8 mouse cellular contexts compared by ENCODE assay signal in the genomic region with DNA sequence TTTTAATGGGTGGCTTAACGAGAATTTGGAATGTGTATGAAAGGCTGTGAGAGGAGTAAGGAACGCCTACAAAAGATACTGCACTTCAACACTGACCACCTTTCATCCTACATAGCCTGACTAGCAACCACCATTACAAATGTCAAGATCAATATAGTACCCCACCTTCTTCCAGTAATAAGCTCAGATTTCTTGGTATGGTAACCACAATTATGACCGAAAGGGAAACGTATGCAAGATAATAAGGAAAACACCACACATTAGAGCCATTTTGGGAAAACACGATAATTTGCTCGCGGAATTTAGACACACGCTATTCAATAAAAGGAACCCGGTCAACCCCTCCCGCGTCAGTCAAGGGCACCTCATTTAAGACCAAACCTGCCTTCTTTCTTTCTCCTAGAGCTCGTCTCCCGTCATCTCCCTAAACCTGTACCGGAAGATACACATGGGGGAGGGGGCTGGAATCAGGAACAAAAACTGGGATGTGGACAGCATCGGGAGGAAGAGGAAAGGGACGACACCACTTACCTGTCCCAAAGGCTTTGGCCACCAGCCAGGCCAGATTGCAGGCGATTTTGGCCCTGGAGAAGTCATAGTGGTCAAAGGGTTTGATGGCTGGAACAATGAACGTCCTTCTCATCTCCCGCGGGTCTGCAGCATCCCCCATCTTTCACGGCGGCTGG. TPM values are rescaled to one million over a fixed set of nuclear protein-coding genes. Genes with fewer than 3 reads are reported as not detected.
DNase-seq lines count a peak whose midpoint lies in the region; ATAC-seq lines count a peak whose summit lies in the region.

No protein-coding gene starts in this region.

- peak; percentile 1; the same call in 1 of the 2 replicates for ATAC-seq in forebrain, embryonic 12.5 days (ENCODE audit: low FRiP score)
- no peak for ATAC-seq in kidney, embryonic 14.5 days (ENCODE audit: low FRiP score, low TSS enrichment)
- no peak for ATAC-seq in granulocyte monocyte progenitor cell, adult 5-6 weeks (replicated peaks; ENCODE audit: poor library complexity, severe bottlenecking)
- no peak for ATAC-seq in megakaryocyte-erythroid progenitor cell, adult 5-6 weeks (replicated peaks; ENCODE audit: low FRiP score, low TSS enrichment, poor library complexity, severe bottlenecking)

- H3K4me1 ChIP-seq in forebrain, embryonic 12.5 days: peaks cover 37% of the 10 kb centered on the region
- H3K4me1 ChIP-seq in kidney, embryonic 14.5 days (ENCODE audit: control insufficient read depth, insufficient read depth, low read length): peaks cover 11% of the 10 kb centered on the region
- H3K4me1 ChIP-seq in megakaryocyte, embryonic 14.5 days: peaks cover 18% of the 10 kb centered on the region

- no peaks in the 10 kb centered on the region for H3K9me3 ChIP-seq in forebrain, embryonic 12.5 days
- no peaks in the 10 kb centered on the region for H3K9me3 ChIP-seq in kidney, embryonic 14.5 days (ENCODE audit: control insufficient read depth, low read length)
- peaks cover 6% of the 10 kb centered on the region for H3K9me3 ChIP-seq in megakaryocyte, embryonic 14.5 days

- WGBS in forebrain, embryonic 12.5 days: under 1% methylated on average over 22 of the region's 22 CpGs
- WGBS in kidney, embryonic 14.5 days: under 1% methylated on average over 22 of the region's 22 CpGs

- peak; percentile 16 for DNase-seq in retina, postnatal 7 days (ENCODE audit: low read depth, low spot score)
- DNase-seq in retina, embryonic 14.5 days (ENCODE audit: low spot score): no peak
- DNase-seq in c-Kit-positive CD71-negative TER-119-negative erythroid progenitor cells, embryonic 14.5 days (ENCODE audit: low read depth): peak; percentile 9

- H3K9ac ChIP-seq in forebrain, embryonic 12.5 days: peak overlapping the region; percentile 87
- H3K9ac ChIP-seq in kidney, embryonic 14.5 days (ENCODE audit: low read depth, low read length): peak overlapping the region; percentile 92

- 0 out of 2 replicates have a peak, but pooled peaks cover 9% of the 10 kb centered on the region for H3K27me3 ChIP-seq in forebrain, embryonic 12.5 days
- no peaks in the 10 kb centered on the region for H3K27me3 ChIP-seq in kidney, embryonic 14.5 days (ENCODE audit: control insufficient read depth, insufficient read depth, low read length)
- peaks cover 91% of the 10 kb centered on the region for H3K27me3 ChIP-seq in megakaryocyte, embryonic 14.5 days (replicated peaks)

- peak overlapping the region; percentile 96 for H3K4me3 ChIP-seq in forebrain, embryonic 12.5 days (replicated peaks)
- peak overlapping the region; percentile 88 for H3K4me3 ChIP-seq in kidney, embryonic 14.5 days (ENCODE audit: low read length)
- peak overlapping the region; percentile 90 for H3K4me3 ChIP-seq in megakaryocyte, embryonic 14.5 days (replicated peaks)

- 0 out of 2 replicates have a peak, but pooled peaks cover 6% of the 10 kb centered on the region for H3K36me3 ChIP-seq in forebrain, embryonic 12.5 days (replicated peaks)
- H3K36me3 ChIP-seq in kidney, embryonic 14.5 days (ENCODE audit: control insufficient read depth, insufficient read depth, low read length): no peaks in the 10 kb centered on the region
- H3K36me3 ChIP-seq in megakaryocyte, embryonic 14.5 days (replicated peaks; ENCODE audit: low read length): no peaks in the 10 kb centered on the region

- peak overlapping the region; percentile 98 for H3K27ac ChIP-seq in forebrain, embryonic 12.5 days
- H3K27ac ChIP-seq in kidney, embryonic 14.5 days (ENCODE audit: low read depth, low read length): peak overlapping the region; percentile 92; the same call in 1 of the 2 replicates

- H3K4me2 ChIP-seq in forebrain, embryonic 12.5 days: peak overlapping the region; percentile 79
- peak overlapping the region; percentile 71 for H3K4me2 ChIP-seq in kidney, embryonic 14.5 days (replicated peaks; ENCODE audit: low read depth, low read length)

RNA-seq across cellular contexts. Expression of a gene that starts 1.0 kb away (rescaled TPM):
- polyA plus RNA-seq in forebrain, embryonic 12.5 days (2016; fragmentation: Nextera tagmentation; extraction: Ambion mirVana): 33.3 and 33.4 TPM in 2 replicates
- 13.0 and 19.1 TPM in 2 replicates for polyA plus RNA-seq in kidney, embryonic 14.5 days (2014; fragmentation: Nextera tagmentation; extraction: Ambion mirVana)
- polyA plus RNA-seq in megakaryocyte, embryonic 14.5 days (2012; ENCODE audit: insufficient read depth, low replicate concordance): 0.45 and 0.96 TPM in 2 replicates
- total RNA-seq in granulocyte monocyte progenitor cell, adult 5-6 weeks (2014; fragmentation: Nextera tagmentation): 3.3 and 4.6 TPM in 2 replicates
- 6.1 and 9.6 TPM in 2 replicates for total RNA-seq in granulocyte monocyte progenitor cell, adult 5-6 weeks (2017)
- total RNA-seq in megakaryocyte-erythroid progenitor cell, adult 5-6 weeks (2014; fragmentation: Nextera tagmentation): 39.3 and 45.6 TPM in 2 replicates
- total RNA-seq in megakaryocyte-erythroid progenitor cell, adult 5-6 weeks (2017): 56.3 and 64.4 TPM in 2 replicates
